Mouse (Mus musculus): ENCODE measurements around the gene Myo1d. TPM values are rescaled to one million over a fixed set of nuclear protein-coding genes. Genes with fewer than 3 reads are reported as not detected.

Myo1d gene
- total RNA-seq, 2 experiments from 2014 or later: 5.6 to 7.0 TPM

DNA sequence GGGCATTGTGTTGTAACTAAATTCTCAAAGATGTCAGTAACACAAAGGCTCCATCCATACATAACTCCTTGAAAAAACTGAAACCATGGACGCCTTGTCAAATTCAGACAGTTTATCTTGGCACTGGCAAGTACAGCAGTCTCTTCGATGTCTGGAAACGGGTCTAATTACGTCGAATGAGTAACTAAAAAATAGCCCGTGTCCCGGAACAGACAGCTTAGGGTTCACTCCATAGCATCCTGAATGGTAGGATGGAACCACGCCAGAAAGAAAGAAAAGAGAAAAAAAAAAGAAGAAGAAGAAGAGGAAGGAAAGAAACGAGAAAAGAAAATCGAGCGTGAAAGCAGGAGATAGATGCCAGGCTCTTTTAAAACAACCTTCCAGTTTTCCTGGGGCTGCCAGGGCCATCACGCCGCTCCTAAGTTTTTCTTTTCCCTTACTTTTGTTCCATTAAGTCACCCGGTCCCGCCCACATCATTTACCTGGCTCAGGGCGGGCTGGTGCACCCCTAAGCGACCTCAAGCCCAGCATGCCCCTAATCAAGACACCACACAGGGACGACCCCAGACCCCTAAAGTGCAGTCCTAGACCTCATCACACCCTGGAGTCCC is 804 bp downstream of the Myo1d start:
- DNase-seq (ENCODE audit: extremely low spot score in 1 of 2, low spot score in 2 of 2): no peak
- no peak for TF ChIP-seq CTCF (IDR thresholded peaks at IDR 0.05)
- intact Hi-C loops (cut with DNase I): loop anchor here (2.0 kb wide), 1 partner anchor 40 kb away; no protein-coding TSS in a partner anchor
- peak overlapping the region; percentile 67 for H3K4me3 ChIP-seq
- peak overlapping the region; percentile 85 for H3K27ac ChIP-seq

DNA sequence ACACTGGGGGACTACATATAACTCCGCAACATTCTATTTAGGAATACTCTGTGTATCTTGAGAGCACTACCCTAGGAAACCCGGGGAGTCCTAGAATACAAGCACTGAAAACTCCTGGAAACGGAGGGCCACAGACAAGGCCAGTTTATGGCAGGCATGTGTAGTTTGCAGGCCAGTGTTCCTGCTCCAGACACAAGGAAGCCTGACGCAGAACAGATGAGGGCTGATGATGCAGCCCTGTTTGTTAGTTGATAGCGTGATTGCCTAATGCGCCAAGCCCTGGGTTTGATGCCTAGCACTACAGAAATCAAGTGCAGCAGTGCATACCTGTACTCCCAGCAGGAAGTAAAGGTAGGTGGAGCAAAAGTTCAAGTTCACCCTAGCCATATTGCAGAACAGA is 1.7 kb downstream of the Myo1d start:
- intact Hi-C loops (cut with DNase I): loop anchor here (2.0 kb wide), 1 partner anchor 41 kb away; no protein-coding TSS in a partner anchor

DNA sequence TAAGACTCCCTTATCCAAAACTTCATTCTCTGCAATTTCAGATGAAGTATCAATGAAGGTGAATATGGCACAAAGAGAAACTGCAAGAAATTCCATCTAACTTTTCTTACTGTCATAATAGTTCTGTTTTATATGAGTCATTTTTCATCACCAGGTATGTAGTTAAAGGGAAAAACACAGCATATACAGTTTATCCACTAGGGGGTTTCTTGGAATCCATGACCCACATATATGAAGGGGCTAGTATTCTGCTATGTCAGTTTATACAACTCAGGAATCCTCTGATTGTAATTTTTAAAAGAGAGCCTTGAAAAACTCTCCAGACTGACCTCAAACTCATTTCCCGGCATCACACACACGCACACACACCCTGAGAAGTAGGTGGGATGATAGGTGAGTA is 2.1 kb downstream of the Myo1d start:
- peak; percentile 33 for TF ChIP-seq CTCF (IDR thresholded peaks at IDR 0.05)
- DNase-seq (ENCODE audit: extremely low spot score in 1 of 2, low spot score in 2 of 2): no peak
- H3K4me3 ChIP-seq: no peak overlapping the region
- intact Hi-C loops (cut with DNase I): loop anchor here (2.0 kb wide), 1 partner anchor 41 kb away; no protein-coding TSS in a partner anchor
- no peak overlapping the region for H3K27ac ChIP-seq

More for the DNA sequence above, 1.7 kb downstream of the Myo1d start:
- no peak overlapping the region for H3K4me3 ChIP-seq
- H3K27ac ChIP-seq: no peak overlapping the region
- DNase-seq (ENCODE audit: extremely low spot score in 1 of 2, low spot score in 2 of 2): no peak
- no peak for TF ChIP-seq CTCF (IDR thresholded peaks at IDR 0.05)

DNA sequence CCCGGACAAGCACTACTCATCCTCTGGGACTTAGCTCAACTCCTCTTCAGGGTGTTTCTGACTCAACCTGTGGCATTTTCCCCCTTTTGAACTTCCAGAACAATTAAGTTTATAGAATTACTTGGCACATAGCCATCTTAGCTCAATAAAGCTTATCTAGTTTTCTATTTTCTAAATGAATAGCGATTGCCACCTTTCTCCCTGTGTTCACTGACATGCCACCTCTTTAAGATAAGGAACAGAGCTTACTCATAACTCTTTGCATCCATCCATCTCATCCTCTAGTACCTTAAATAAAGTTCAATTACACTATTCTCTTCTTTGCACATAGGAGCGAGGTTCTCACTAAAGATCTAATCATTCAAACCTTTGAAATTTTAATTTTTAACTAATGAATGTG is 4.3 kb downstream of the Myo1d start:
- no peak for TF ChIP-seq CTCF (IDR thresholded peaks at IDR 0.05)
- Histone ChIP-seq H3K4me3 (no peak overlapping the region), H3K27ac (no peak overlapping the region)
- intact Hi-C loops (cut with DNase I): no loop called here
- DNase-seq (ENCODE audit: extremely low spot score in 1 of 2, low spot score in 2 of 2): no peak

DNA sequence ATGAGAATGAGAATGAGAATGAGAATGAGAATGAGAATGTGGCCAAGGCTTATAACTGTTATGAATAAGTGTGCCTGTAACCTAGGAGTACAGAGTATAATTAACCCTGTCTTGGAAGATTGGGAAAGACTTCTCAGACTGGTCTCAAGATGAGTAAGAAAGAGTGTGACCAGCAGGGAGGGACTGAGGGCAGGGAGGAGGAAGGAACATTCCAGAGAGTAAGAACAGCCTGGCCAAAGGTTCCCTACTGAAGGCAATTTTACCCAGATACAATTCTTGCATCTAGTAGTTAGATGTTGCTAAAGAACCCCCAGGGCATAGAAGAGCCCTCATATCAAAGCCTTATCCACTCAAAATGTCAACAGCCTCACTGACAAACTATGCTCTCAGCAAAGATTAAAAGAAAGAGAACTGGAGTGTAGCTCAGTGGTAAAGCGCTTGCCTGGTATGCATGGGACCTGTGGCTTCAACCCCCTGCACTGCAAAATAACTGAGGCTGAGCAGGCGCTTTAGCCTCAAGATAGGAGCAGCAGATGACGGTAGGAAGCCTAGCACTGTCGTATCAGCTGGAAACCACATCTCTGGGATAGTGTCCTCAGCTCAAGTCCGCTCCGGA is 7.1 kb downstream of the Myo1d start:
- intact Hi-C loops (cut with DNase I): no loop called here
- TF ChIP-seq CTCF (IDR thresholded peaks at IDR 0.05): no peak
- Histone ChIP-seq H3K27ac (no peak overlapping the region), H3K4me3 (no peak overlapping the region)
- DNase-seq (ENCODE audit: extremely low spot score in 1 of 2, low spot score in 2 of 2): no peak

DNA sequence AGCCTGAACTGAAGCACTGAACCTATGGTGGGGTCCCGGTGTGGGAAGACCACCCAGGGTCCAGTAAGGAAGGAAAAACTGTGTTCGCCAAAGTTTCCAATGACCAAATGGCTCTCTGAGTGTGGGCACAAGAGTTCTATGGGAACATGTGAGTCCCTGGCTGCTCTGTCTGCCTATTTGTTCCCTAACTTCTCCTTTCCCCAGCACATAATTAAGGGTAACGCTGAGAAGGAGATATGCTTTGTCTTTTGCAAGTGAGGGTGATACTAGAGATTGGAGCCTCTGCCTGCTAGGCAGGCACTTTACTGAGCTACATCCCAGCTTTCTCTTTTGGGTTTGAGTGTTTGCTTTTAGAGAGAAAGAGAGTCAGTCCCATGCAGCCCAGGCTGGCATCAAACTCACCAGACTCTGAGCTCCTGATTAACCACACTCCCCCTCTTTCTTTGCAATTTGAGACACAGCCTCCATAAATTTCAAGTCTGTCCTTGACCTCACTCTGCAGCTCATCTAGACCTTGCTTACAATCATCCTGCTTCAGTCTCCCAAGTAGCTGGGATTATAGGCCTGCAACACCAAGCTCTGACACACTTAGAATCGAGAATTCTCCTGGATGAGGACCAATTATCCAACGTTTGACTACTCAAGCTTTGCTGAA is 8.1 kb downstream of the Myo1d start:
- no peak overlapping the region for H3K4me3 ChIP-seq
- intact Hi-C loops (cut with DNase I): no loop called here

DNA sequence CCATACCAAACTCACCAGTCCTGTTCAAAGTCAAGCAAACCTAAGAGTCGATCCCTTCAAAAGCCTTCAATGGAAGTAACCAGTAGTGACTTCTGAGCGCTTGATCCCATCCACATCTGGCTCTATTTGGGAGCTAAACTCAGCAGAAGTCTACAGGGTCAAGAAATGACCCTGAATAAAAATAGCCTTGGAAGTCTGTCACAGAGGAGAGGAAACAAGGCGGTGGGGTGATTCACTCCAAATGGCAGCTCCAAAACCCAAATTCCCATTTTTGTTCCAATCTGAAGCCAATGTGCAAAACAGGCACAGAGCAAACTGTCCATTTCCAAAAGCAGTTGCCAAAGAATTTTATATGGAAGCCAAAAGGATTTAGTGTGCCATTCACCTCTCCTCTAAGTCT is 8.6 kb downstream of the Myo1d start:
- Histone ChIP-seq H3K27ac (no peak overlapping the region), H3K4me3 (no peak overlapping the region)
- no peak for DNase-seq (ENCODE audit: extremely low spot score in 1 of 2, low spot score in 2 of 2)
- intact Hi-C loops (cut with DNase I): no loop called here
- no peak for TF ChIP-seq CTCF (IDR thresholded peaks at IDR 0.05)

More for the DNA sequence above, 8.1 kb downstream of the Myo1d start:
- no peak for DNase-seq (ENCODE audit: extremely low spot score in 1 of 2, low spot score in 2 of 2)
- no peak overlapping the region for H3K27ac ChIP-seq
- no peak for TF ChIP-seq CTCF (IDR thresholded peaks at IDR 0.05)

DNA sequence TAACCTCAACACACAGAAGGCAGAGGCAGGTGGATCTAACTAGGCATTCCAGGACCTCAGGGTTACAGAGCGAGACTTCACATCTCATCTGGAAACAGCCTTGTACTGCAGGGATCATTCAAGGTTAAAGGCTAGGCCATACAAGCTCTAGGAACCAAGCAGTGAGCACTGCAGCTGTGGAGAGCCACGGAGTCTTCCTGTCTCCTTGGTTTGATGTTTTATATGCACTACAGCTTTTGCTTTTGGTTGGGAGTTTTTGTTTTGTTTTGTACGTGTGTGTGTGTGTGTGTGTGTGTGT is 12.6 kb downstream of the Myo1d start:
- Histone ChIP-seq H3K27ac (no peak overlapping the region), H3K4me3 (no peak overlapping the region)
- TF ChIP-seq CTCF (IDR thresholded peaks at IDR 0.05): no peak
- DNase-seq (ENCODE audit: extremely low spot score in 1 of 2, low spot score in 2 of 2): no peak
- intact Hi-C loops (cut with DNase I): no loop called here

DNA sequence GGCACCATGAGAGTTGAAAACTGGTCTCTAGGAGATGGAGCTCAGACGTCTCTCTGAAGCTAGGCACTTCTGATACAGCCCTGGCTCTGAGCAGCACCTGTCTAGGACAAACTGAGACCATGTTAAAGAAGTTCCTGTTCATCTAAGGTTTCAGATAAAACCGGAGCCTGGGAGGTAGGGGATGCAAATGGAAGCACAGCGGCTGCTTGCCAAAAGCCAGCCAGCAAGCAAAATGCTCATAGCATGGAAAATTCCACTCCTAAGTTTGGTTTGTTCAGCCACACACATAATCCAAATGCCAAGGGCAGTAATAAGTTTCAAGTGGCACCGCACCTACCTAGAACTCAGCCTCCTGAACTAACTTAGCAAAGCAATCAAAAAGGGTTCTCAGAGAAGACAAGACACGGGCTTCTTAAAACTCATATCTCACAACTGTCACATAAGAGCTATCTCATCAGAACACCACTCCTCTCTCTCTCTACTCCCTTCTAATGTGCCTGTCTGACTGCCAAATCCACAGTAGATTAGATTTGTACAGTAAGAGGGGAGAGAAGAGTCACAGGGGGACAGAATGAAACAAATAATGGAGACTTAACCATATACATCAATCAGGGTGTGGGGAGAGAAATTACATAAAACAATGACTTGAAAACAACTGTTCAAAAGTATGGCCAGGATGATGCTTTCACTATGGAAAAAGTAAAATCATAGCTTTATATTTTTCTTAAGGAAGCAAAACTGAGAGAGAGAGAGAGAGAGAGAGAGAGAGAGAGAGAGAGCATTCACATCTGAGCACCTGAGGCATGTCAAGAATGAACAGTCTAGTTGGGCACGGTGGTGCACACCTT is 13.1 kb downstream of the Myo1d start:
- intact Hi-C loops (cut with DNase I): no loop called here
- DNase-seq (ENCODE audit: extremely low spot score in 1 of 2, low spot score in 2 of 2): no peak
- no peak overlapping the region for H3K4me3 ChIP-seq
- no peak overlapping the region for H3K27ac ChIP-seq
- TF ChIP-seq CTCF (IDR thresholded peaks at IDR 0.05): no peak

DNA sequence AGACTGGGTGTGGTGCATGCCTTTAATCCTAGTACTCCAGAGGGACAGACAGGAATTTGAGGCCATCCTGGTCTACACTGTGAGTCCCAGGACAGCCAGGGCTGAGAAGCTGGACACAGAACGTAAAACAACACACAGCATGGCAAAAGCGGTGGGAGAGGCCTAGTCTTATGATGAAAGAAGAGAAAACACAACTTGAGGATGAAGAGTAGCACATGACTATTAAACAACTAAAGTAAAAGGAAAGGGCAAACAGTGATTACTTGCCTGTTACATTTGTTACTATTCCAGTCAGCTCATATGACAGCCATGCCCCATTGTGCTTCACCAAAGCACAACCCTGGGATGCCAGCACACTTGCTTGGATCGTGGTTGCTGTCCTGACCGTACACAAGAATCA is 13.8 kb downstream of the Myo1d start:
- intact Hi-C loops (cut with DNase I): no loop called here
- no peak overlapping the region for H3K27ac ChIP-seq
- no peak for TF ChIP-seq CTCF (IDR thresholded peaks at IDR 0.05)

DNA sequence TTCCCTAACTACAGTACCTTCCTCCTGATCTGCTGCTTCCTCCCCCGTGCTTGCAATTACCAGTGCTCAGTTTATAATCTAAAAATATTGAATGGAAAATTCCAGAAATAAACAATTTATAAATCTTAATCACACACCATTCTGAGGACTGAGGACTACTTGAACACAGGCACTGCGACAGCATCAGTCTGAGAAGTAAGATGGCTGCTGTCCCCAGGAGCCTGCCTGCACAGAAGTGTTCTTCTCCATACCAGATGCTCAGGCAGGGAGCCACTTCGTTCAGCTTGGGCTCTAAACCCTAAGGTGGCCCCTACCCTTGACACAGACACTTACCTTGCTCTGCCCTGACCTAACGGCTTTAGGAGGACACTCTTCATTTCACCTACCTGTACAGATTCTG is 17.8 kb downstream of the Myo1d start:
- no peak overlapping the region for H3K4me3 ChIP-seq

More for the DNA sequence above, 13.8 kb downstream of the Myo1d start:
- H3K4me3 ChIP-seq: no peak overlapping the region
- DNase-seq (ENCODE audit: extremely low spot score in 1 of 2, low spot score in 2 of 2): no peak

More for the DNA sequence above, 17.8 kb downstream of the Myo1d start:
- intact Hi-C loops (cut with DNase I): no loop called here
- H3K27ac ChIP-seq: no peak overlapping the region
- TF ChIP-seq CTCF (IDR thresholded peaks at IDR 0.05): no peak
- DNase-seq (ENCODE audit: extremely low spot score in 1 of 2, low spot score in 2 of 2): no peak

Measured in left cerebral cortex, adult 2 months (tissue).